Mouse (Mus musculus): Measurements from ENCODE around the gene A630089N07Rik.

A630089N07Rik gene

DNA sequence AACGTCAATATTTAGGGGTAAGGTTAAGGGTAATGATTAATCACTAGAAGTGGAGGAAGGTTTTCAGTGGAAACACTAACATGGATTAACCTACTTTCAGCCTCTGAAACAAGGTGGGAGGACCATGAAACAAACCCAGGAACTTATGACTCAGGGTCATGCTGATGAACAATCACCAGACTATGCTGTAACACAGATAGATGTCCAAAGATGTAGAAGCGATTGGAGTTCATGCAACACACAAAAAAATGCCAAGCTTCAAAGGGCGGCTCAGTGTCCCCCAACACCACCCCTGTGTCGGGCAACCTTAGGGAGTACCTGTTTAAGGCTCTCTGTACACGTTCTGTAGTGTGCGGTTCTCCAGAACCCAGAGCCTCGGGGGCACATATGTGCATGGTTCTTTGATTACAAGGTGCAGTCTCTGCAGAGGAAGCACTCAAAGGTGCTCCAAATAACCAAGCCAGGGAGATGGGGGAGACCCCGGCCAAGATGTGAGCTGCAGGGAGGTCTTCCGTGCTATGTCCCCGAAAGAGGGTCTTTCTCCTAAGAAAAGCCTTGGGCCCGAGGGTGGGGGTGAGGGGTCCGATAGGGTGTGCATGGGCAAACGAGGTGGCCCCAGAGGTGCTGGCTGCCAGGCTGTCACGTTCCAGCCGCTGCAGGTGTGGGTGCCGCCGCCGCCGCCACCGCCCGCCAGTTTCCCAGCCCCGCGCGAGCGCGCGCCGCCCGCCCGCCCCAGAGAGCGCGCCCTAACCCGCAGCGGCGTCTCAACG, 120.7 kb downstream of the A630089N07Rik start:
- DNase-seq: no peak

DNA sequence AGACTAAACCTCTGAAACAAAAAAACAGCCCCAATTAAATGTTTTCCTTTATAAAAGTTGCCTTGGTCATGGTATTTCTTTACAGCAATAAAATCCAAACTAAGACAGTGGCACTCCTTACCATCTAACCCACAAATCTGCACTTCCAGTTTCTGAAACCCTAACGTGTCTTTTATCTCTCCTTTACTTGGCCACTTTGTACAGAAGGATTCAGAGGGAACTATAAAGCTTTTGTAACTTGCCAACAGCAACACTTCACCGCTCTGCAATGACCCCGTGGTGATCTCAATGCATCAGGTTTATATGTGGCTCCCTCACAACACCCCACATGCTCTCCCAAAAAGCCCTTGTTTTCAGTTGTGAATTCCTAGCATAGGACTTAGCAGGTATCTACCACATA, 121.9 kb downstream of the A630089N07Rik start:
- DNase-seq: no peak

DNA sequence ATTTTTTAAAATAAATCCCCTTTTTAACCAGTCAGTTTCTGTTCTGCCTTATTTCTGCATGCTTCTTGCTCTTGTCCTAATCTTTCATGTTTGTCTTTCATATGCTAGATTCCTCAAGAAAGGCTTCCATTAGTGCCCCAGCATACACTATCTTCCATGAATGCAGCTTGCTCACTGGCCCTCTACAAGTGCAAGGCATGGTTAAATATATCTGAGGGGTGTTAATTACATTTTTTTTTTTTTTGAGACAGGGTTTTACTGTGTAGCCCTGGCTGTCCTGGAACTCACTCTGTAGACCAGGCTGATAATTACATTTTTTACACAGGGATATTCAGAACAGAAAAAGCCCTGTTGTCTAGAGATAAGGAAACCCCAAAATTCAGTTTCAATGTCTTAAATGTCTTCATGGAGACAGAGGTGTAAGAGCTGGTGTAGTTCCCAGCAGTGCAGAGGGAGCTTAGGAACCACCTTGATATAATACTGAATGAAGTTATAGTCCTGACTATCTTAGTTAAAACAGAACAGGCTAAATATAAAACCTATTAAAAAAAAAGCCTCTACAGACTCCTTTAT, 123.8 kb downstream of the A630089N07Rik start:
- DNase-seq: no peak

DNA sequence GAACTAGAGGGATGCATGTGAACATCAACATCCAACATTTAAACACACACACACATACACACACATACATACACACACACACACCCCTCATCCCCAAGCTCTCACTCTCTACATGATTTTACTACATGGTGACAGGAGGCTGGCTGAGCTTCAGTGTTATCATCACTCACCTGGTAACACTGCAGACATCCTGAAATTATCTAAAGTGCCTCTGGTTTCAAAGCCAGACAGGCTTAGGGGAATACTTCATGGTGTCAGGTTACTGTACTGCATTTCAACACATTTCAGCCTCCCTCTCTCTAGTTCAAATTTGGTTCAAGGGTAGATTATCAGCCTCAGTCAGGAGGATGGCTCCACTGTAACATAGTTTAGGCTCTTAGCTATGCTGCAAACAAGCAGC, 124.6 kb downstream of the A630089N07Rik start:
- no peak for DNase-seq

DNA sequence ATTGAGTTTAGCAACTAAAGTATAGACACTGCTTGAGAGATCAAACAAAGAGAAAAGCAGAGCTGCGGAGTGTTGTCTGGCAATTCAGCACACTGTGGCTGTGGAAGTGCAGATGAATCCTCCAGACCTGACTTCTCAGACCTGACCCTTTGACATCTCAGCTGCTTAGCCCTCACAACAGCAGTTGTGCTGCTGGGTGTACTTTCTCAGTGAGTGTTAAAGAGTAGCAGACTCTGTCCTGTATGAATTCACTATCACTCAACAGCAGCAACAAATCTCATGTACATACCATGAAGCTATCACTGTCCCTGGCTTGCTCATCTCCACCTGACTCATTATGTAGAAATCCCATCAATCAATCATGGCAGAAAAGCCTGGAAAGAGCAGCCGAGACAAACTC, 126.2 kb downstream of the A630089N07Rik start:
- DNase-seq: no peak

DNA sequence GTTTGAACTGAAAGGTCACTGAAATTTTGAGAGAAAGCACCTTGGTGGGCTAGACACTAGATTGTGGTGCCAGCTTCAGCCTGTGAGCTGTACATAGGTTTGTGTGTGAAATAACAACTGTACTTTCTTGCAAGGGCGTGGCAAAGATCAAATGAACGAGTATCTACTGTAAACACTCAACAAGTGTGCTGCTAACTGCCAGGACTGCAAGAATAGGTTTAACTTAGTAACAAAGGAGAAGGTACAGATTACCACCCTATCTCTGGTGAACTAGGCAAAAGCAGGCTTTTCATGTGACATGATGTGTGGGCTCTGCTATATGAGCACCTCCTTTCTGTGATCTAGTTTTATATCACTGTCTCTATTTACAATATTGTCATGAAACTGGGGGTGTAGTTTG, 128.9 kb downstream of the A630089N07Rik start:
- DNase-seq: no peak

DNA sequence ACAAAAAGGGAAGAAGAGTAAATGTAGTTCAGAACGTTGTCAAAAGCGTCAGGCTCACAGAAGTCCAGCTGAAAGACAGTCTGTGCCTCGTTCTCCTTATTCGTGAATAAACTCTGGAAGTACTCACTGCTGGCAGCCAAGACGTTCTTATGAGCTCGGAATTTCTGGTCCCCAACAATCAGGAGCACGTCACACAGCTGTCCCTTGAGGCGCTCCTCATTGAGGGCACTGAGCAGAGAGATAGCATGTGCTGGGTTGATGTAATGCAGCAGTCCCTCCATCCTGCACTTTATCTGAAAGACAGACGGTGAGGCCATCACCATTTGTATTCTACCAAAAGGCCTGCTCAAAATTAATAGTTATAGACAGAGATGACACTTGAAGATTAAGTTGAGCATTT, 129.4 kb downstream of the A630089N07Rik start:
- DNase-seq: no peak

DNA sequence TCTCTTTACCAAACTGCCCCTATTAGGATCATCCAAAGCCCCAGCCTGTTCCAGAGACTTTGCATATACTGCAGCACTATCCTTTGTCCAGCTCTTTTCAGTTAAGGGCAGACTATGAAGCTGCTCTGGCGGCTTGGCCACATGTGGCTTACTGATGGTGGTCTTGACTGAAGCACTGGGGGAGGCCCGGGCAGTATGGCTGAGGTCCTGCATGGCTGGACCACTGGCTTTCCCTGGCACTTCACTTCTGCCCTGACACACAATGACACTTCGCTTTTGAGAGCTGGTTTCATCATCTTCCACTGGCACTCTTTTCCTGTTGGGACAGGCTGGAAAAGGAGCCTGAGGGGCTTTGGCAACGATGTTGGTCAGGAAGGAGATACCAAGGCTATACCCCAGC, 129.9 kb downstream of the A630089N07Rik start:
- no peak for DNase-seq

Data from right cerebral cortex, postnatal 4 days (tissue).